Mouse (Mus musculus) heart, adult 11 months (tissue): ENCODE data around the gene Gm20715.

Source experiments
- DNase-seq: peaks from one replicate; pipeline ENCODE4 v3.0.0; 2022

Gm20715 gene

DNA sequence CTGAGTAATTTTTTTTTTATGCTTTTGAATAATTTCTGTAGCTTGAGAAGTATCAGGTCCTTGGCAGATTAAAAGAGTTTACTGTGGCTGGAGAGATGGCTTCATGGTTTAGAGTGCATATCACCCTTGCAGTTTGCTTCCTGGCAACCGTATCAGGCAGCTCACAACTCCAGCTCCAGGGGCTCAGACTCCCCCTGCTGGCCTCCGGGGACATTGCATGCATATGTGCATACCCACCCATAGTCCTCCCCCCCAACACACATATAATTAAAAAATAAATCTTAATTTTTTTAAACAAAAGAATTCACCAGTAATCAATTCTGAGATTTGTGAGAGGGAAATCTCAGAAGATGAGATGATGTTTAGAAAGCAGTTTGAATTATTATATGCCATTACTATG, 20.3 kb downstream of the Gm20715 start:
- peak; percentile 82 for DNase-seq

DNA sequence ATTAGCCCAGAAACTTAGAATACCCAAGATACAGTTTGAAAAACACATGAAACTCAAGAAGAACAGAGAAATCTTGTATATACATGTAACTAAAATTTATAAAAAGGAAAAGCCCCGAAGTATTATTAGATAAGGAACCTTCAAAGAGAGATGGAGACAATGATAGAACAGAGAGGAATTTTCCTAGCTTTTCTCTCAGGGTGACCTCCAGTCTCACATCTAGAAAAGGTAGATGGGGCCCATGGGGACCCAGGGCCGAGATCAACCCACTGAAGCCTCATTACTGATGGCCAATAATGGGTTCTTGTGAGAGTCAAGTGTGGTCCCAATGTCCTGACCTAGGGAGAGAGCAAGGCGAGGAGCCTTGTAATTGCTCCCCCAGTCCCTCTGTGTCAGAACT, 28.3 kb downstream of the Gm20715 start, which contains the start of gene Olfr1344:
Gene Olfr1344 (plus strand): TSS at position 301 of the 400 bp plus-strand sequence.
- peak; percentile 44 for DNase-seq

DNA sequence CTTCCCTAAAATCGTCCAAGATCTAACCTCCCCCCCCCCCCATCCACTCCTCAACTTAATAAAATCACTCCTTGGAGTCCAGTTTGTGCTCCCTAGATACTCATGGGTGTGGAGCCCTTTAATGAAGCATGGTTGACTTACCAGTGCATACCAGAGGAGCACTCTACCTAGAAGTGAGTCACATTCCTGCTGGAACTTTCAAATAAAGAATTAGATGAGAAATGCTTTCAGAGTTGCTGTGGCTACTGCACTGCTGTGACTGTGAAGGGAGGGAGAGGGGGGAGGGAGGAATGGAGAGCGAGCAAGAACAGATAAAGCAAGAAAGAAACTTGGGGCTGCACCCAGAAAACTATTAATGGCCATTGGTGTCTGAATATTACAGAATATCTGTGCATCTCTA, 31.1 kb downstream of the Gm20715 start:
- peak; percentile 29 for DNase-seq

DNA sequence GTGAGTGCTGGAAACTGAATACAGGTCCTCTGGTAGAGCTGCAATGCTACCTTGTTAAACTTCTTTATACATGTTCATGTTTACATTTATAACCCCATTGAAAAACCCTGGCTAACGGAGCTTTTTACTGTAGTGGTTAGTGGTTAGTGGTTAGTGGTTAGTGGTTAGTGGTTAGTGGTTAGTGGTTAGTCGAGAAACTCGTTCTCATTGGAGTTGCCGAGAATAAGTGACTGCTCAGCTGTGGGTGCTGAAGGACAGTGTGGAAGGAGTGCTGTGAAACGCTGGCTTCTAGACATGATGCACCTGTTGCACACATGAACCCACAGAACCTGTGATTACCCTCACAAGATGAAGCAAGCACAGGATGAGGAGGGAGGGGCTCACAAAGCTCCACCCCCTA, 37.7 kb downstream of the Gm20715 start:
- peak; percentile 55 for DNase-seq

DNA sequence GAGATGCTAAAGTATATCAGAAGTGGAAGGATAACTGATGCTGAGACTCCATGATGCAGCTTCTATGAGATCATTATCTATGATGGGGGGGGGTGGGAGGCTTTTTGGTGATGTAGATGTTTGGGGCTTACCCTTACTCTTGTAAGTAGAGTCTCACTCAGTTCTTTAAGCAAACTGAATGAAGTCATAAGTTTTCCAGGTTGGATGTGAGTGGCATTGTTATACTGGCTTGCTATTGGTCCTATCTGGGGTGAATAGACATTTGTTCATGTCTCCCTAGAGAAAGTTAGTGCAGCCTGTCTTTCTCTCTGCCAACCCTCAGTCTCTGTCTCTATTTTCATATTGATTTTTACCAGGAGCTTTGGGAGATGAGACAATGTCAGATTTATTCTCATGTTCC, 45.8 kb downstream of the Gm20715 start, which contains the start of gene Olfr1336:
Gene Olfr1336 (plus strand): TSS at position 301 of the 400 bp plus-strand sequence.
- DNase-seq = no peak

DNA sequence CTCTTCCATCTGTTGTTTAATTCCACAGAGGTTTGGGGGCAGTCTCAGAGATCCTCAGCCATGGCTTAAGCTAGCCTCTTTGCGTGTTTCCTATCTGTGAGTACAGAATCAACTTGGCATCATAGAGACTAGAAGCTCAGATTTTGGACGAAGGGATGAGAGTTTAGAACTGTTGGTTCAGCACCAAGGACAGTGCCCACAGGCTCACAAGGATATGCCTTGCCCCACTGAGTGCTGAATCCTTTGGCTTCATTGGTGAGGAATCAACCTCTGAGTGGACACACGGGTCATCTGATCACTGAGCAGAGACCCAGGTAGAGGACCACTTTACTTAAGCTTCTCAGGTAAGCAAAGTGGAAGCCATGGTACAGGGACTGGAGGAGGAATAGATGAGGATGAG, 46.3 kb downstream of the Gm20715 start:
- DNase-seq = peak; percentile 44

DNA sequence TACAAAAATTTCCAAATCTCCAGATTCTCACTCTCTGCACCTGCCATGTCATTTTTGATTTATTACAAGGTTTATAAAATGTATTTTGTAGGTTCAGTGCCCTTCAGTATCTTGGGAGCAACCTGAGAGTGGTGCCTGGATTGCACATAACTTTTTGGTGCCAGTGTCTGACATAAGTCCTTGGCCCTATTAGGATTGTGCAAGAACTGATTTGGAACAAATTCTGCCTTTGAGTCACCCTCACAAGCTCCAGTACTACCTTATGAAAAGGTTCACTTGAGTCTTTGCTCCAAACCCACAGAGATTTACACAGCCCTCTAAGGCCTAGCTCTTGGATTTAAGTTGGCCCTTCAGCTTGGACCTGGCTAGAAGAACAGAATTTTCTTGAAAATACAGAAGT, 56.9 kb downstream of the Gm20715 start, which contains the start of gene Olfr1346:
Gene Olfr1346 (plus strand): TSS at position 151 of the 400 bp plus-strand sequence.
- DNase-seq = no peak

DNA sequence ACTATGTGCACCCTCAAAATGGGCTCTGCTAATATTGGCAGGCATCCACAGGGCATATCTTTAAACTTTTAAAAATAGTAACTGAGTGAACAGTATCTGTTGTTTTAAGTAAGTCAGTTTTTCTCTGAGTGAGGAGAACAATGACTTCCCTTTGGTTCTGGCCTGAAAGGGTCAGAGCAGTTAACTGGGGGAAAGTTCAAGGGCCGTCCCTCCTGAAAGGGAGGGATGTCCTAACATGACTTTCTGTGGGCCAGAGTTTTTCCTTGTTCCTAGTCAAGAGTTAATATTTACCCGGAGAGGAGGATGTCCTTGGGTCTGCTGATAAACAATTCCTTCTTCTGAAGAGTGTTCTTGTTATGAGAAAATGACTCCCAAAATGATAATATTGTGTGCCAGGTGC, 67.6 kb downstream of the Gm20715 start:
- DNase-seq = peak; percentile 79

DNA sequence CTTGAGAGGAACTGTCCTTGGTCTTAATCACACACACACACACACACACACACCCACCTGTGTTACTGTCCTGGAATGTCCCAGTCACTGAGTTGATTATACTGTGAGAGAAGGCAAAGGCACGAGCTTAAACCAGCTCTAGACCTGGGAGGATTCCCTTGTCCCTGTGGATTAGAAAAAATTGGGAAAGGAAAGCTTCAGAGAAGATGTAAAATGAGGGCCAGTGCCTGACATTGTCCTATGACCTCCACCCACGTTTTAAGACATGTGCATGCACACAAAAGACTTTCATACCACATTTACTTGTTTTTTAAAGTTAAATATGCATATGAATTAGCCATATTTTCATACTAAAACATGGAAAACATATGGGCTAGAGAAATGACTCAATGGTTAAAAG, 76.8 kb downstream of the Gm20715 start, which contains the start of gene Olfr5:
Gene Olfr5 (minus strand): TSS at position 101 of the 400 bp plus-strand sequence.
- no peak for DNase-seq
